Mouse (Mus musculus) midbrain, embryonic 14.5 days (tissue): Measurements from ENCODE around the gene Polh. TPM values are rescaled to one million over a fixed set of nuclear protein-coding genes. Genes with fewer than 3 reads are reported as not detected.

ENCODE experiments used
- ATAC-seq: fragments of 200-750 bp; cut with Nextera tagmentation; 2 replicates; pipeline ENCODE4 v1.8.0; 2017; ENCODE audit warnings: moderate number of reproducible peaks, moderate library complexity; ENCODE audit not compliant: low FRiP score, low TSS enrichment
- DNase-seq: peaks from one replicate; pipeline ENCODE4 v3.0.0-alpha.2; 2015
- H3K27ac ChIP-seq: fragments of 300-500 bp; sonication (generic); replicated peaks from 2 replicates; pipeline ENCODE4 v1.5.1; 2014; ENCODE audit warnings: mild to moderate bottlenecking, low read depth, low read length, moderate library complexity
- H3K27me3 ChIP-seq: fragments of 300-500 bp; sonication (generic); 2 replicates; pipeline ENCODE4 v1.6.1; 2014; ENCODE audit warnings: low read length, control low read depth, mixed read lengths; ENCODE audit not compliant: control insufficient read depth, insufficient read depth
- H3K36me3 ChIP-seq: fragments of 300-500 bp; sonication (generic); 2 replicates; pipeline ENCODE4 v1.6.1; 2014; ENCODE audit warnings: low read length, control low read depth; ENCODE audit not compliant: control insufficient read depth, insufficient read depth
- H3K4me1 ChIP-seq: fragments of 300-500 bp; sonication (generic); 2 replicates; pipeline ENCODE4 v1.6.1; 2014; ENCODE audit warnings: mild to moderate bottlenecking, antibody characterized with exemption, low read length, control low read depth; ENCODE audit not compliant: control insufficient read depth, insufficient read depth
- H3K4me2 ChIP-seq: fragments of 300-500 bp; sonication (generic); 2 replicates; pipeline ENCODE4 v1.6.1; 2014; ENCODE audit warnings: mild to moderate bottlenecking, low read length, moderate library complexity
- H3K4me3 ChIP-seq: fragments of 300-500 bp; sonication (generic); replicated peaks from 2 replicates; pipeline ENCODE4 v1.5.1; 2014; ENCODE audit warnings: low read depth, low read length
- H3K9ac ChIP-seq: fragments of 300-500 bp; sonication (generic); replicated peaks from 2 replicates; pipeline ENCODE4 v1.6.1; 2014; ENCODE audit warnings: mild to moderate bottlenecking, low read length, moderate library complexity
- H3K9me3 ChIP-seq: fragments of 300-500 bp; sonication (generic); 2 replicates; pipeline ENCODE4 v1.6.1; 2016; ENCODE audit warnings: low read length, control low read depth, mixed read lengths; ENCODE audit not compliant: control insufficient read depth
- WGBS: fragments of 180-500 bp; shearing (Covaris S2); extraction: QIAGEN DNeasy Blood & Tissue Kit; methylation state at CpG from one replicate; pipeline ENCODE4 v1.1.7; 2014; 5-methylcytosine and 5-hydroxymethylcytosine counted together
- polyA plus RNA-seq: library from polyadenylated mRNA; unstranded; fragments of >200 nt; fragmentation: Nextera tagmentation; extraction: Ambion mirVana; gene quantifications from 2 replicates; pipeline ENCODE4 v1.2.1, GENCODE M21; 2014

Polh gene
- polyA plus RNA-seq: 5.9 and 6.3 TPM in 2 replicates

- H3K36me3 ChIP-seq: peaks cover 38% of the 10 kb centered on the region
- H3K4me2 ChIP-seq: peak within 1 kb of the TSS; percentile 96
- H3K9ac ChIP-seq: peak within 1 kb of the TSS; percentile 78
- ATAC-seq: peak; percentile 93
- under 1% methylated on average over 66 of the region's 66 CpGs for WGBS
- no peaks in the 10 kb centered on the region for H3K27me3 ChIP-seq
- H3K9me3 ChIP-seq: no peaks in the 10 kb centered on the region
- peak within 1 kb of the TSS; percentile 91 for H3K4me3 ChIP-seq
- peaks cover 20% of the 10 kb centered on the region for H3K4me1 ChIP-seq
- H3K27ac ChIP-seq: peak within 1 kb of the TSS; percentile 80
- DNase-seq: peak; percentile 98
These were observed at the start of gene Polh, which contains the start of gene Xpo5 for GRCm38 (mm10) chr17:46202421-46203071. Gene Polh, minus strand, starts transcription at chr17:46202645. Gene Xpo5, plus strand, starts transcription at chr17:46202782.

GRCm38 (mm10) chr17:46251174-46251573 lies 48.7 kb upstream of the Polh start:
- no peak for ATAC-seq
- DNase-seq: no peak
- 78% methylated on average over 7 of the region's 7 CpGs for WGBS
- H3K27ac ChIP-seq: no peak overlapping the region
- no peak overlapping the region for H3K4me3 ChIP-seq
- no peak overlapping the region for H3K9ac ChIP-seq
- peaks cover 34% of the 10 kb centered on the region for H3K4me1 ChIP-seq
- no peaks in the 10 kb centered on the region for H3K9me3 ChIP-seq
- H3K36me3 ChIP-seq: peaks cover 39% of the 10 kb centered on the region
- H3K4me2 ChIP-seq: no peak overlapping the region
- H3K27me3 ChIP-seq: no peaks in the 10 kb centered on the region

- H3K4me1 ChIP-seq: peaks cover 17% of the 10 kb centered on the region
- DNase-seq (no peak), ATAC-seq (no peak; the same call in 1 of the 2 replicates)
- no peaks in the 10 kb centered on the region for H3K9me3 ChIP-seq
- no peaks in the 10 kb centered on the region for H3K27me3 ChIP-seq
- WGBS: under 1% methylated on average over 37 of the region's 37 CpGs
- peaks cover 69% of the 10 kb centered on the region for H3K36me3 ChIP-seq
- peak overlapping the region; percentile 94 for H3K4me3 ChIP-seq
- peak overlapping the region; percentile 92 for H3K9ac ChIP-seq
- H3K27ac ChIP-seq: peak overlapping the region; percentile 81
- peak overlapping the region; percentile 75 for H3K4me2 ChIP-seq
These were observed 45.7 kb upstream of the Polh start for GRCm38 (mm10) chr17:46248189-46248522.

GRCm38 (mm10) chr17:46247512-46248188 lies 45.2 kb upstream of the Polh start, which contains the start of the genes Polr1c and Yipf3:
Gene Polr1c, minus strand, starts transcription at chr17:46248054.
Gene Yipf3, plus strand, starts transcription at chr17:46248080.
- ATAC-seq (peak; percentile 91), DNase-seq (peak; percentile 98)
- WGBS: under 1% methylated on average over 53 of the region's 53 CpGs
- Histone ChIP-seq H3K9ac (peak within 1 kb of the TSS; percentile 92), H3K36me3 (peaks cover 74% of the 10 kb centered on the region), H3K27ac (peak within 1 kb of the TSS; percentile 81), H3K4me2 (peak within 1 kb of the TSS; percentile 75), H3K9me3 (no peaks in the 10 kb centered on the region), H3K4me1 (peaks cover 16% of the 10 kb centered on the region), H3K27me3 (no peaks in the 10 kb centered on the region), H3K4me3 (peak within 1 kb of the TSS; percentile 94)

GRCm38 (mm10) chr17:46244579-46244978 lies 42.1 kb upstream of the Polh start:
- 81% methylated on average over 10 of the region's 10 CpGs for WGBS
- no peak overlapping the region for H3K27ac ChIP-seq
- ATAC-seq: no peak
- H3K4me3 ChIP-seq: no peak overlapping the region
- no peak overlapping the region for H3K4me2 ChIP-seq
- H3K4me1 ChIP-seq: peaks cover 16% of the 10 kb centered on the region
- H3K9ac ChIP-seq: no peak overlapping the region
- no peaks in the 10 kb centered on the region for H3K9me3 ChIP-seq
- DNase-seq: no peak
- H3K36me3 ChIP-seq: peaks cover 75% of the 10 kb centered on the region
- H3K27me3 ChIP-seq: no peaks in the 10 kb centered on the region

- Histone ChIP-seq H3K9ac (no peak overlapping the region), H3K27me3 (no peaks in the 10 kb centered on the region), H3K4me2 (no peak overlapping the region), H3K9me3 (no peaks in the 10 kb centered on the region), H3K36me3 (peaks cover 78% of the 10 kb centered on the region), H3K4me3 (no peak overlapping the region), H3K27ac (no peak overlapping the region), H3K4me1 (peaks cover 10% of the 10 kb centered on the region)
- WGBS: 78% methylated on average over 2 of the region's 2 CpGs
- ATAC-seq: no peak
- no peak for DNase-seq
These were observed 41.2 kb upstream of the Polh start for GRCm38 (mm10) chr17:46243624-46244023.

- H3K4me1 ChIP-seq: peaks cover 8% of the 10 kb centered on the region
- no peak overlapping the region for H3K9ac ChIP-seq
- no peak overlapping the region for H3K27ac ChIP-seq
- DNase-seq (no peak), ATAC-seq (no peak)
- no peaks in the 10 kb centered on the region for H3K27me3 ChIP-seq
- no peak overlapping the region for H3K4me3 ChIP-seq
- no peak overlapping the region for H3K4me2 ChIP-seq
- H3K9me3 ChIP-seq: no peaks in the 10 kb centered on the region
- H3K36me3 ChIP-seq: peaks cover 84% of the 10 kb centered on the region
- 81% methylated on average over 4 of the region's 4 CpGs for WGBS
These were observed 40.5 kb upstream of the Polh start for GRCm38 (mm10) chr17:46242993-46243392.

- DNase-seq (no peak), ATAC-seq (no peak)
- Histone ChIP-seq H3K4me3 (no peak overlapping the region), H3K4me1 (peaks cover 8% of the 10 kb centered on the region), H3K27ac (no peak overlapping the region), H3K9ac (no peak overlapping the region), H3K27me3 (no peaks in the 10 kb centered on the region), H3K36me3 (peaks cover 88% of the 10 kb centered on the region), H3K9me3 (no peaks in the 10 kb centered on the region), H3K4me2 (no peak overlapping the region)
- WGBS: 89% methylated on average over 13 of the region's 13 CpGs
These were observed 39.8 kb upstream of the Polh start for GRCm38 (mm10) chr17:46242274-46242673.
